Mouse (Mus musculus) urinary bladder, postnatal 14 days (tissue): ENCODE results near the gene Brd9.

Experiments
- DNase-seq: peaks from one replicate; pipeline ENCODE4 v3.0.0; 2021; ENCODE audit warnings: low spot score

Gene Brd9

GRCm38 (mm10) chr13:73937321-73938176 lies at the start of gene Brd9, which contains the start of gene Trip13:
Gene Brd9, plus strand, starts transcription at chr13:73937811.
Gene Trip13, minus strand, starts transcription at chr13:73937784.
- DNase-seq, result peak; percentile 95

- DNase-seq, result no peak
Measured at GRCm38 (mm10) chr13:73892493-73893178, 45.0 kb upstream of the Brd9 start.

- no peak for DNase-seq
Measured at GRCm38 (mm10) chr13:73897561-73897960, 40.0 kb upstream of the Brd9 start.

- no peak for DNase-seq
Measured at GRCm38 (mm10) chr13:73907136-73907535, 30.5 kb upstream of the Brd9 start.

- peak; percentile 47 for DNase-seq
Measured at GRCm38 (mm10) chr13:73907683-73908412, 29.8 kb upstream of the Brd9 start.

- DNase-seq, result no peak
Measured at GRCm38 (mm10) chr13:73913066-73913465, 24.5 kb upstream of the Brd9 start.

GRCm38 (mm10) chr13:73932201-73932600 lies 5.4 kb upstream of the Brd9 start:
- no peak for DNase-seq

- no peak for DNase-seq
Measured at GRCm38 (mm10) chr13:73936938-73937320, 682 bp upstream of the Brd9 start.

- no peak for DNase-seq
Measured at GRCm38 (mm10) chr13:73938177-73938560, 558 bp downstream of the Brd9 start.

- no peak for DNase-seq
Measured at GRCm38 (mm10) chr13:73939101-73939500, 1.5 kb downstream of the Brd9 start.

GRCm38 (mm10) chr13:73944606-73945005 lies 7.0 kb downstream of the Brd9 start:
- peak; percentile 72 for DNase-seq

GRCm38 (mm10) chr13:73953551-73954130 lies 16.0 kb downstream of the Brd9 start:
- DNase-seq, result no peak

- DNase-seq, result no peak
Measured at GRCm38 (mm10) chr13:73954666-73955065, 17.1 kb downstream of the Brd9 start.

- DNase-seq, result no peak
Measured at GRCm38 (mm10) chr13:73955531-73955930, 17.9 kb downstream of the Brd9 start.

- DNase-seq, result no peak
Measured at GRCm38 (mm10) chr13:73960117-73960652, 22.6 kb downstream of the Brd9 start.

GRCm38 (mm10) chr13:73961177-73961576 lies 23.6 kb downstream of the Brd9 start:
- DNase-seq, result no peak

- DNase-seq, result no peak
Measured at GRCm38 (mm10) chr13:73963551-73963950, 25.9 kb downstream of the Brd9 start, which contains the start of gene Zdhhc11. Gene Zdhhc11, plus strand, starts transcription at chr13:73963851.

- peak; percentile 66 for DNase-seq
Measured at GRCm38 (mm10) chr13:73970545-73971448, 33.2 kb downstream of the Brd9 start.

- no peak for DNase-seq
Measured at GRCm38 (mm10) chr13:73974523-73974922, 36.9 kb downstream of the Brd9 start.

- no peak for DNase-seq
Measured at GRCm38 (mm10) chr13:73976935-73977334, 39.3 kb downstream of the Brd9 start.

GRCm38 (mm10) chr13:73990325-73990724 lies 52.7 kb downstream of the Brd9 start:
- no peak for DNase-seq
